Mouse (Mus musculus) liver, embryonic 16.5 days (tissue): Measurements from ENCODE around the gene Carmil2. TPM values are rescaled to one million over a fixed set of nuclear protein-coding genes. Genes with fewer than 3 reads are reported as not detected.

Experiments
- ATAC-seq: fragments of 200-750 bp; cut with Nextera tagmentation; 2 replicates; pipeline ENCODE4 v1.8.0; 2017; ENCODE audit warnings: low read depth, mild to moderate bottlenecking, moderate number of reproducible peaks, moderate library complexity
- H3K27ac ChIP-seq: fragments of 300-500 bp; sonication (generic); 2 replicates; pipeline ENCODE4 v1.5.1; 2014; ENCODE audit warnings: mild to moderate bottlenecking, low read length
- H3K27me3 ChIP-seq: fragments of 300-500 bp; sonication (generic); 2 replicates; pipeline ENCODE4 v1.6.1; 2014; ENCODE audit warnings: low read depth, low read length, mixed read lengths; ENCODE audit not compliant: control insufficient read depth, insufficient read depth
- H3K36me3 ChIP-seq: fragments of 300-500 bp; sonication (generic); 2 replicates; pipeline ENCODE4 v1.6.1; 2014; ENCODE audit warnings: mild to moderate bottlenecking; ENCODE audit not compliant: control insufficient read depth, insufficient read depth
- H3K4me1 ChIP-seq: fragments of 300-500 bp; sonication (generic); 2 replicates; pipeline ENCODE4 v1.6.1; 2014; ENCODE audit warnings: low read depth, low read length, mixed read lengths; ENCODE audit not compliant: control insufficient read depth
- H3K4me2 ChIP-seq: fragments of 300-500 bp; sonication (generic); 2 replicates; pipeline ENCODE4 v1.6.1; 2014; ENCODE audit warnings: low read depth, low read length, mixed read lengths
- H3K4me3 ChIP-seq: fragments of 300-500 bp; sonication (generic); 2 replicates; pipeline ENCODE4 v1.5.1; 2014; ENCODE audit warnings: low read depth, mild to moderate bottlenecking, low read length
- H3K9ac ChIP-seq: fragments of 300-500 bp; sonication (generic); 2 replicates; pipeline ENCODE4 v1.6.1; 2014; ENCODE audit warnings: low read depth, low read length
- H3K9me3 ChIP-seq: fragments of 300-500 bp; sonication (generic); replicated peaks from 2 replicates; pipeline ENCODE4 v1.6.1; 2016; ENCODE audit warnings: low read length; ENCODE audit not compliant: control insufficient read depth
- WGBS: fragments of 180-500 bp; shearing (Covaris S2); extraction: QIAGEN DNeasy Blood & Tissue Kit; methylation state at CpG from one replicate; pipeline ENCODE4 v1.1.7; 2014; ENCODE audit not compliant: insufficient replicate concordance; 5-methylcytosine and 5-hydroxymethylcytosine counted together
- polyA plus RNA-seq: library from polyadenylated mRNA; unstranded; fragments of >200 nt; fragmentation: Nextera tagmentation; extraction: Ambion mirVana; gene quantifications from 2 replicates; pipeline ENCODE4 v1.2.1, GENCODE M21; 2015

Gene Carmil2
- polyA plus RNA-seq, 1 experiment from 2014 or later = 0.33 TPM

DNA sequence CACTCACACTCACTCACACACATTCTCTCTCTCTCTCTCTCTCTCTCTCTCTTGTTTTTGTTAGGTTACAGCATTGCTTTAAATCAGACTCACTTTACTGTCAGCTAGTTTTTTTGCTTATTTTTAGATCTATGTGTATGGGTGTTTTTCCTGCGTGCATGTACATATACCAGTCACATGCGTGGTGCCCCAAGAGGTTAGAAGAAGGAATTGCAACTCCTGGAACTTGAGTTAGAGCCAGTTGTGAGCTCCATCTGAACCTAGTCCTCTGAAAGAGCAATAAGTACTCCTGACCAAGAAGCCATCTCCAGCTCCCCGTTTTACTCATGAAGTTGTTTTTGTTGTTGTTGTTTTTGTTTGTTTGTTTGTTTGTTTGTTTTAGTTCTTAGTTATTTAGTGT is 24.9 kb upstream of the Carmil2 start:
- H3K27me3 ChIP-seq = no peaks in the 10 kb centered on the region
- no peak for ATAC-seq
- 66% methylated on average over 3 of the region's 3 CpGs for WGBS
- H3K9me3 ChIP-seq = no peaks in the 10 kb centered on the region
- H3K4me2 ChIP-seq = no peak overlapping the region
- no peak overlapping the region for H3K27ac ChIP-seq
- H3K9ac ChIP-seq = no peak overlapping the region
- peaks cover 23% of the 10 kb centered on the region for H3K36me3 ChIP-seq
- no peak overlapping the region for H3K4me3 ChIP-seq
- no peaks in the 10 kb centered on the region for H3K4me1 ChIP-seq

DNA sequence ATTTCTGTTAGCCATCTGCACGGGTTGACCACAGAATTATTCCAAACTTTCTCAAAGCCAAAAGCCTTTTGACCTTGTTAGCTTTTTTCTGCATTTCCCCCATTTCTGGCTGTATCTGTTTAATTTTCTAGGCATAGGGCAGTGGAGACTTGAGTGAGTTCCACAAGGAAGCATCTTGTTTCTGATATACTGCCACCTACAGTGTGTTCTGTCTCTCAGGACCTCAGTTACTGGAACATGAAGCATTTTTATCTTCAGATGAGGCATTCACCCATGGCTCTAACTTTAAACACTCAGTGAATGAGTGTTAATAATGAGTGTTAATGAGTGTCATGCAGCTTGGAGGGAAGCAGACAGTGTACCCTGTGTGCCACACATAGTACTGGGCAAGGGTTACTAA is 8.2 kb upstream of the Carmil2 start:
- Histone ChIP-seq H3K4me3 (no peak overlapping the region), H3K27me3 (no peaks in the 10 kb centered on the region), H3K9me3 (no peaks in the 10 kb centered on the region), H3K9ac (no peak overlapping the region), H3K36me3 (peaks cover 87% of the 10 kb centered on the region), H3K27ac (no peak overlapping the region), H3K4me2 (no peak overlapping the region), H3K4me1 (no peaks in the 10 kb centered on the region)
- no peak for ATAC-seq
- WGBS = 71% methylated on average over 1 of the region's 1 CpGs

GRCm38 (mm10) chr8:105685325-105685724 is 749 bp upstream of the Carmil2 start:
- H3K4me3 ChIP-seq = no peak overlapping the region
- 60% methylated on average over 7 of the region's 7 CpGs for WGBS
- H3K4me1 ChIP-seq = no peaks in the 10 kb centered on the region; the same call in 1 of the 2 replicates
- H3K4me2 ChIP-seq = 0 out of 2 replicates have a peak overlapping the region, but pooled peaks have one; percentile 34
- peaks cover 33% of the 10 kb centered on the region for H3K36me3 ChIP-seq
- no peaks in the 10 kb centered on the region for H3K27me3 ChIP-seq
- no peak overlapping the region for H3K27ac ChIP-seq
- ATAC-seq = no peak
- no peaks in the 10 kb centered on the region for H3K9me3 ChIP-seq
- no peak overlapping the region for H3K9ac ChIP-seq

DNA sequence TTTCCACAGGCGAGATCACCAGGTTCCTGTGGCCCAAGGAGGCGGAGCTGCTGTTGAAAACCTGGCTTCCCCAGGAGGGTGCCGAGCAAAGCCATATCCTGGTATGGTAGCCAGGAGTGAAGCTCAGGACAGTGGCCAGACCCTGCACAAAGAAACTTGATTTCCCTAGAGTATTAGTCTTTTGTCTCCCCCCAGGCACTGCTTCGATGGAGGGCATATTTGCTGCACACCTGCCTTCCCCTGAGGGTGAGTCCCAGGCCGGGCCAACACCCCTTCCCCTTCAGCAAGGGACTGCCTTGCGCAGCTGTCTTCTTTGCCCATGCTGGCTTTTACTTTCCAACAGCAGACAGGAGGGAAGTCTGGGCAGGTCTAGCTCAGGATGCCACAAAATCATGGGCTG is 477 bp downstream of the Carmil2 start:
- no peaks in the 10 kb centered on the region for H3K9me3 ChIP-seq
- 55% methylated on average over 6 of the region's 6 CpGs for WGBS
- no peak overlapping the region for H3K9ac ChIP-seq
- H3K36me3 ChIP-seq = peaks cover 20% of the 10 kb centered on the region
- H3K4me2 ChIP-seq = no peak overlapping the region
- H3K4me1 ChIP-seq = no peaks in the 10 kb centered on the region; the same call in 1 of the 2 replicates
- no peaks in the 10 kb centered on the region for H3K27me3 ChIP-seq
- no peak overlapping the region; the same call in 1 of the 2 replicates for H3K4me3 ChIP-seq
- no peak for ATAC-seq
- no peak overlapping the region for H3K27ac ChIP-seq

GRCm38 (mm10) chr8:105687512-105687911 is 1.4 kb downstream of the Carmil2 start:
- Histone ChIP-seq H3K27ac (no peak overlapping the region), H3K36me3 (peaks cover 12% of the 10 kb centered on the region), H3K4me1 (no peaks in the 10 kb centered on the region; the same call in 1 of the 2 replicates), H3K9me3 (no peaks in the 10 kb centered on the region), H3K4me2 (no peak overlapping the region), H3K9ac (no peak overlapping the region), H3K27me3 (no peaks in the 10 kb centered on the region), H3K4me3 (no peak overlapping the region)
- WGBS = 73% methylated on average over 8 of the region's 8 CpGs
- no peak for ATAC-seq

GRCm38 (mm10) chr8:105688242-105688752 is 2.2 kb downstream of the Carmil2 start:
- Histone ChIP-seq H3K9ac (no peak overlapping the region), H3K27ac (no peak overlapping the region), H3K27me3 (peaks cover under 1% of the 10 kb centered on the region; the same call in 1 of the 2 replicates), H3K36me3 (peaks cover 6% of the 10 kb centered on the region), H3K4me3 (no peak overlapping the region), H3K9me3 (no peaks in the 10 kb centered on the region), H3K4me1 (no peaks in the 10 kb centered on the region; the same call in 1 of the 2 replicates), H3K4me2 (no peak overlapping the region)
- ATAC-seq = no peak
- 48% methylated on average over 14 of the region's 14 CpGs for WGBS

DNA sequence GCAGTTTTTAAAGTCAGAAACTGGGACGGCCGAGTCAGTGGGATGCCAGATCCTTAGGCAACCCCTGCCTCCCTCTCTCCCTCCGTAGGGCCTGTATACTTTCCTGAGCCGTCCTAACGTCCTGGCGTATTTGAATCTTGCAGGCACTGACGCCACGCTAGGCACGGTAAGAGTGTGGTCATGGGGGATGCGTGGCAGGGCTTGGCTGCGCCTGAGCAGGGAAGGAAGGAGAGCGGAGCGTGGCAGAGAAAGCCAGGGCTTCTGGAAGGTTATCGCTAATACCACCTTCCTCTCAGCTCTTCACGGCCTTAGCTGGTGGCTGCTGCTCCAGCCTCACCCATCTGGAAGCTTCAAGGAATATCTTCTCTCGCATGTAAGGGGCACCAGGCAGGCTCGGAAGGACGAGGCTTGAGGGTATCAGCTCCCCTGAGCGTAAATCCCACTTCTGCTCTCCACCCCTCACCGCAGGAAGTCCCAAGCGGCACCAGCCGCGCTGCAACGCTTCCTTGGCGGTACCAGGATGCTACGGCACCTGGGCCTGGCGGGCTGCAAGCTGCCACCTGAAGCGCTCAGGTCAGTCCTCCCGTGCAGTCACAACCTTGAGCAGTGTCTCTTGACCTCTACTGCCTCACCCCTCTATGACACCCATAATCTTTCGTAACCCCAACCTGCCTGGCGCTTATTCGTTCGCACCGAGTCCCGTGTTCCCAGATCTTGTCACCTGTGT is 3.3 kb downstream of the Carmil2 start:
- no peak for ATAC-seq
- 76% methylated on average over 35 of the region's 35 CpGs for WGBS
- H3K36me3 ChIP-seq = peaks cover 2% of the 10 kb centered on the region; the same call in 1 of the 2 replicates
- H3K9ac ChIP-seq = no peak overlapping the region
- no peak overlapping the region for H3K27ac ChIP-seq
- H3K4me2 ChIP-seq = no peak overlapping the region
- no peaks in the 10 kb centered on the region for H3K9me3 ChIP-seq
- no peak overlapping the region for H3K4me3 ChIP-seq
- H3K27me3 ChIP-seq = peaks cover 5% of the 10 kb centered on the region; the same call in 1 of the 2 replicates
- peaks cover 8% of the 10 kb centered on the region for H3K4me1 ChIP-seq

- H3K4me1 ChIP-seq = peaks cover 10% of the 10 kb centered on the region
- H3K4me3 ChIP-seq = no peak overlapping the region
- no peak overlapping the region for H3K4me2 ChIP-seq
- no peak for ATAC-seq
- no peak overlapping the region for H3K27ac ChIP-seq
- H3K36me3 ChIP-seq = no peaks in the 10 kb centered on the region
- H3K27me3 ChIP-seq = peaks cover 5% of the 10 kb centered on the region; the same call in 1 of the 2 replicates
- H3K9me3 ChIP-seq = no peaks in the 10 kb centered on the region
- 80% methylated on average over 9 of the region's 9 CpGs for WGBS
- no peak overlapping the region for H3K9ac ChIP-seq
Observed at GRCm38 (mm10) chr8:105689983-105690360, 3.9 kb downstream of the Carmil2 start.

- no peak overlapping the region for H3K4me2 ChIP-seq
- no peaks in the 10 kb centered on the region for H3K36me3 ChIP-seq
- peaks cover 5% of the 10 kb centered on the region; the same call in 1 of the 2 replicates for H3K27me3 ChIP-seq
- H3K4me1 ChIP-seq = peaks cover 10% of the 10 kb centered on the region
- 70% methylated on average over 14 of the region's 14 CpGs for WGBS
- no peak overlapping the region for H3K27ac ChIP-seq
- no peak overlapping the region for H3K4me3 ChIP-seq
- ATAC-seq = no peak
- no peak overlapping the region for H3K9ac ChIP-seq
- H3K9me3 ChIP-seq = no peaks in the 10 kb centered on the region
Observed at GRCm38 (mm10) chr8:105690978-105691377, 4.9 kb downstream of the Carmil2 start.
